Mouse (Mus musculus): ENCODE measurements around the gene Rgs7.

The Rgs7 gene

DNA sequence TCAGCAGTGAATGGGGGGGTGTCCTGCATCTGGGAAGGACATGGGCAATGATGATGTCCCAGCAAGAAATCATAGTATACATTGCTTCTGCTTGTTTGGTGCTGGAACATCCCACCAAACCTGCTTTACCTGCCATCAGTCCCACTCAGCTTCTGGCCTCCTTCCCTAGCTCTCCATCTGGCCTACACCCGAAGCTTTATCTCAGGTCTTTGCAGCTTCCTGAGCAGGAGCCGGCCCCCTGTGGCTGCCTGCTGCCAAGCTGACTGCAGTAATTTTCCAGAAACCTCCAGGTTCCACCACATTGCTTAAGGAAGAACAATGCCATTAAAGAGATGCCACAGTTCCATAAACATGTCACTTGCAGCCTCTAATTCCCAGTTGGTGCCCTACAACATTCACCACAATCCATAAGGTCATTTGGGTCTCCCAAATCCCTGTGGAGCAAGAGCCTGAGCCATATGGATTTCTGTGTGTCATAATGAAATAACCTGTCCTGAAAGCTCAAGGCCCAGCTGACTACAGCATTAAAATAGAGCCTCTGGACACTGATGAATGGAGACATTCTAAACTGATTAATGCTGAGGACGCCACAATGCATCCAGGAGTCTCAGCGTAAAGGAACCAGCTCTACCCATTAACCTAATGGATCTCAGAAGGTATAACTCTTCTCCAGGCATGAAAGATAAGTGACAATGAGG lies 60.8 kb downstream of the Rgs7 start:
- DNase-seq (ENCODE audit: low read depth in 1 of 2, low spot score in 2 of 2): no peak

DNA sequence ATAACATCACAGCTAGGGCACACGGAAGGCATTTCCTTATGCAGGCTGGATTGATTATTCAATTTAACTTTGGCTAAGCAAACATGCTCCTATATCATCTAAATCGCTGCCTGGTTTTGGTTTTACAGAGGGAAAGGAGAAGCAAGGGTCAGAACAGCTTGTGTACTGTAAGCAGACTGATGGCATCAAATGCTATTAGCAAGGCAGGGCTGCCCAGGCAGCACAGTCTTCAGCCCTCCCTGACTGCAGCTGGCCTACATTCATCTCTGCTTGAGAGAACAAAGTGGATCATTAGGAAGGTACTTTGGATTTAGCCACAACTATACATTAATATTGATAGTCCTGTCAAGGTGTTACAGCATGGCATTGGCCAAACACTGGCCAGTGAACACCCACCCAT lies 65.2 kb downstream of the Rgs7 start:
- DNase-seq (ENCODE audit: low read depth in 1 of 2, low spot score in 2 of 2): no peak

- no peak for DNase-seq (ENCODE audit: low read depth in 1 of 2, low spot score in 2 of 2)
Observed at GRCm38 (mm10) chr1:175426393-175426792, 65.9 kb downstream of the Rgs7 start.

DNA sequence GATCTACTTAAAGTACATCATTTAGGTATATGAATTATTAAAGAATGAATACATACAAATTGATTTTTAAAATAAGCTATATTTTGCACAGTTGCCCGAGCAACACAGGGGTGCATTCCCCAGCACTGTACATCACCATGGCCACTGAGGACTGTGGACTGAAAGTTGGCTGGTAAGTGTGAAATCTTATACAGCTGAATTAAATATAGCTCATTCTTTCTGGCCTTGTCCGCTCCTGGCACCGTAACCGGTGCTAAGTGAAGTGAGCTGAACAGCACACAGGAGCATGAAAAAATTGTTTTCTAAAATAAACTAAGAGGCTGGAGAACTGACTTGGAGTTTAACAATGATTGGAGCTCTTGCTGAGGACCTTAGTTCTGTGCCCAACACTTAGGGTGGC lies 71.4 kb downstream of the Rgs7 start:
- DNase-seq (ENCODE audit: low read depth in 1 of 2, low spot score in 2 of 2): no peak

DNA sequence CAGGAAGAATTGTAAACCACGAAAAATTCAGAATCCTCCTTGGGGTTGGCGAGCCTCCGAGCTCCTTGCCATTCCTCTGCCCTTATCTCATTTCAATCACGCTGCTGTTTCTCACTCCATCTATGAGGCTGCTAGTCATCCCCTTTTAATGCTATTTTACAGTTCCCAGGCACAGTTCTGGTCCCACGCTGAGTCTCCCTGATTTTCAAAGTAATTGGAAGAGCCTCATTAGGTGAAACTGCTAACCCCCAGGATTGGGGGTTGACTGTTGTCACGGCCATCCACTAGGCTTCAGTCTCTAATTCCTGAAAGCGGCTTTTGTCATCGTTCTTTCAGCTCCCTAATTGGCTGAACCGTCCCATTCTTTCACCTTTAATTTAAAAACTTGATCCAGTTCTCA lies 76.6 kb downstream of the Rgs7 start:
- DNase-seq (ENCODE audit: low read depth in 1 of 2, low spot score in 2 of 2): no peak

DNA sequence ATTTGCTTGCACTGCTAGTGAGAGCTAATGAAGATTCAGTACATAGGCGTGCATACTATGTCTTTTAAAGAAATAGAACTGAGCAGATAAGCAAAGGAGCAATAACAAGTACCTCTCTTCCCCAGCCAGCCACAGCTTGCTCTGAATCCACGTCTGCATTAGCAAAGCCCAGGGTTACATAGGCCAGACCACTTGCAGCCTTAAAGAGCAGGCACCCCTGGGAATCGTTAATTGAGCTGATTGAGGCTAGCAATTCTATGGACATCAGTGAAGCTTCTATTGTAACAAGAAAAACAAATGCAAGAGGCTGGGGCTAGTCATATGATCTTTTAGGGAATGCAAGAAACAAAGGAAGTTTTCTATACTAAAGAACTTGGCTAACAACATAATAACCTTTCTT lies 81.9 kb downstream of the Rgs7 start:
- DNase-seq (ENCODE audit: low read depth in 1 of 2, low spot score in 2 of 2): no peak

GRCm38 (mm10) chr1:175391894-175392293 lies 100.4 kb downstream of the Rgs7 start:
- no peak for DNase-seq (ENCODE audit: low read depth in 1 of 2, low spot score in 2 of 2)

GRCm38 (mm10) chr1:175389250-175389649 lies 103.0 kb downstream of the Rgs7 start:
- DNase-seq (ENCODE audit: low read depth in 1 of 2, low spot score in 2 of 2): no peak

- DNase-seq (ENCODE audit: low read depth in 1 of 2, low spot score in 2 of 2): no peak
Observed at GRCm38 (mm10) chr1:175385581-175386235, 106.6 kb downstream of the Rgs7 start.

GRCm38 (mm10) chr1:175372571-175372970 lies 119.7 kb downstream of the Rgs7 start:
- DNase-seq (ENCODE audit: low read depth in 1 of 2, low spot score in 2 of 2): no peak

DNA sequence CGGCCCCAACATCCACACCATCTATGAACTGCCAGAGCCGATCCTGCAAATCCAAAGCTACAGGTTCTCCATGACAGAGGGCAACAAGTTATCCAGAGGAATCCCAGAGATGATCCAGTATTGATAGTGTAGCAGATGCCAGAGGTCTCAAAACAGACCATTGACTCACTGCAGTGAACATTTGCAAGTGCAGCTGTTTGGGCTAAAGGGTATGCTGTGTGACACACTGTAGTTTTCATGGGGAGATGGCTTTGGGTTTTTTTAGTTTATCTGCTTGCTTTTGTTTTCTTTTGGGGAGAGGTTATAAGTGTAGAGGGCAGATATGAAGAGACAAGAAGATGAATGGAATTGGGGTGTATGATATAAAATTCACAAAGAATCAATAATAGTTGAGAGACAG lies 124.2 kb downstream of the Rgs7 start:
- no peak for DNase-seq (ENCODE audit: low read depth in 1 of 2, low spot score in 2 of 2)

DNA sequence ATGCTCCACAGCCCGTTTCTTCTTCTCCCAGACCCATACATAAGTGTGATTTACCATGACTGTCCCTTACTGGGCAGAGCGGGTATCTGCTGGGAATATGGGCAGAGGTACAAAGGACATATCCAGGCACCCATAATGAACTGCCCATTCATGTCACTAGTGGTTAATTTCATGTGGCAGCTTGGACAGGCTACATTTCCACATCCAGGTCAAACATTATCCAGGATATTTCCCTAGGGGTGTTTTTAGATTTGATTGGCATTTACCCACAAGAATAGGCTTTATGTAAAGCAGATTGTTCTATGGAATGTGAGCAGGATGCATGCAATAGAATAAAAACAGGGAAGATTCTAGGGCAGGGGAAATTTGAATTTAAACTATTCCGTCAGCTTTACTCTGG lies 128.7 kb downstream of the Rgs7 start:
- no peak for DNase-seq (ENCODE audit: low read depth in 1 of 2, low spot score in 2 of 2)

GRCm38 (mm10) chr1:175359411-175360366 lies 132.6 kb downstream of the Rgs7 start:
- DNase-seq (ENCODE audit: low read depth in 1 of 2, low spot score in 2 of 2): no peak

- no peak for DNase-seq (ENCODE audit: low read depth in 1 of 2, low spot score in 2 of 2)
Observed at GRCm38 (mm10) chr1:175352921-175353320, 139.4 kb downstream of the Rgs7 start.

- DNase-seq (ENCODE audit: low read depth in 1 of 2, low spot score in 2 of 2): no peak
Observed at GRCm38 (mm10) chr1:175346162-175346561, 146.1 kb downstream of the Rgs7 start.

- DNase-seq (ENCODE audit: low read depth in 1 of 2, low spot score in 2 of 2): no peak
Observed at GRCm38 (mm10) chr1:175336191-175336590, 156.1 kb downstream of the Rgs7 start.

GRCm38 (mm10) chr1:175333041-175333854 lies 159.1 kb downstream of the Rgs7 start:
- DNase-seq (ENCODE audit: low read depth in 1 of 2, low spot score in 2 of 2): no peak

GRCm38 (mm10) chr1:175329934-175330471 lies 162.3 kb downstream of the Rgs7 start:
- DNase-seq (ENCODE audit: low read depth in 1 of 2, low spot score in 2 of 2): no peak

GRCm38 (mm10) chr1:175322781-175323180 lies 169.5 kb downstream of the Rgs7 start:
- no peak for DNase-seq (ENCODE audit: low read depth in 1 of 2, low spot score in 2 of 2)

DNA sequence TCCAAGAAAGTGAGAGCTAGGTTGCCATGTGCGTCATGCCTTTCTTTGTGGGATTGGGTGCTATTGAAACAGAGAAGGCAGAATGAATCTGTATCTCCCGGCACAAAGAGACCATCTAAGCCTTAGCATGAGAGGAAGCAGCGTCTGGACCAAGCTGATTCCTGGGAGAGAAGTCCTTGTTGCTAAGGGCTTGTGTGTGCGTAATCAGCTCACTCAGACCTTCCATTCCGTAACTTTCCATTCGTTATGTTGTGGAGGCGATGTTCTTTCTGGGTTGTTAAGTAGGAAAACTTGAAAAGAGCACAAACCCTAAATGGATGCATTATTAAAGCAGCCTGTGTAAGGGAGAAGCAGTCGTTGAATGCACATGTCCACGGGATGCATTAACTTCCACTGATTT lies 173.1 kb downstream of the Rgs7 start:
- no peak for DNase-seq (ENCODE audit: low read depth in 1 of 2, low spot score in 2 of 2)

DNA sequence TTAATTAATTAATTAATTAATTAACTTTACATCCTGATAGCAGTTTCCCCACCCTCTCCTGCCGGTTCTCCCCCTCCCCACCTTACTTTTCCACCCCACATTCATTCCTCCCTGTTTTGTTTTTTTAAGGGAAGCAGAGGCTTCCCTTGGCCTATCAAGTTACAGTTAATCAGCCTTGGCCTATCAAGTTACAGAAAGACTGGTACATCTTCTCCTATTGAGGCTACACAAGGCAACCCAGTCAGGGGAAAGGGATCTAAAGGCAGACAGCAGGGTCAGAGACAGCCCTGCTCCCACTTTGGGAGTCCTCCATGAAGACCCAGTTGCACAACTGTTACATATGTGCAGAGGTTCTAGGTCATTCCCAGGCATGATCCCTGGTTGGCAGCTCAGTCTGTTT lies 175.0 kb downstream of the Rgs7 start:
- DNase-seq (ENCODE audit: low read depth in 1 of 2, low spot score in 2 of 2): no peak
